ENCODE assay signal across 8 mouse cellular contexts in the genomic region with DNA sequence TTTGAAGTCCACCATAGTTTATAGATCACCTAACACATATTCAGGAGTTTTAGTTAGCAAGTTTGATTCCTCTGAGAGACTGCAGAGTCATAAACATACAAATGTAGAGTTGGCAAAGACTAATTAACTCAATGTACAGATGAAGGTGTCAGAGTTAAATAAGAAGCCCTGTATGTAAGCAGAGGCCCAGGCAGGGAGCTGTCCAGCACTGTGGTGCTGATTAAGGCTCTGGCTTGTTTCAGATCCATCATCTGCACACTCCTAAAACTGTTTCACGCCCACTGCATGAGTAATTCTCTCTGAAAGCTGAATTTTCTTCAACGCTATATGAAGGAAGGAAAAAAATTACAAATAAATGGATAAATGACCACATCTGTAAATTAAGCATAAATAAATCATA.
DNase-seq lines count a peak whose midpoint lies in the region; ATAC-seq and TF ChIP-seq lines count a peak whose summit lies in the region.

No protein-coding gene starts in this region.

- no peaks in the 10 kb centered on the region for H3K4me1 ChIP-seq in thymus, adult 2 months (replicated peaks; ENCODE audit: control insufficient read depth, insufficient read depth, low read length)
- no peaks in the 10 kb centered on the region for H3K4me1 ChIP-seq in hindbrain, postnatal 0 days (ENCODE audit: insufficient read depth, low read length)
- no peaks in the 10 kb centered on the region for H3K4me1 ChIP-seq in neural tube, embryonic 11.5 days (ENCODE audit: control insufficient read depth, insufficient read depth, low read length)

- no peaks in the 10 kb centered on the region for H3K27me3 ChIP-seq in thymus, adult 2 months (ENCODE audit: control insufficient read depth, insufficient read depth, low read length)
- no peaks in the 10 kb centered on the region for H3K27me3 ChIP-seq in hindbrain, postnatal 0 days (ENCODE audit: insufficient read depth, low read length)
- H3K27me3 ChIP-seq in neural tube, embryonic 11.5 days (ENCODE audit: control insufficient read depth, insufficient read depth, low read length): no peaks in the 10 kb centered on the region

- TF ChIP-seq CTCF in thymus, adult 2 months (IDR thresholded peaks at IDR 0.05; ENCODE audit: borderline replicate concordance, control insufficient read depth, extremely low read depth, insufficient read depth, low read length, poor library complexity): no peak
- no peak for TF ChIP-seq CTCF in hindbrain, postnatal 0 days (IDR thresholded peaks at IDR 0.05; ENCODE audit: low read depth)

- H3K4me2 ChIP-seq in hindbrain, postnatal 0 days (ENCODE audit: low read depth, low read length): no peak overlapping the region
- H3K4me2 ChIP-seq in neural tube, embryonic 11.5 days (ENCODE audit: low read depth): no peak overlapping the region

- H3K27ac ChIP-seq in thymus, adult 2 months (ENCODE audit: control insufficient read depth, insufficient read depth, low read length): no peak overlapping the region
- no peak overlapping the region for H3K27ac ChIP-seq in hindbrain, postnatal 0 days
- no peak overlapping the region for H3K27ac ChIP-seq in neural tube, embryonic 11.5 days (ENCODE audit: low read depth, low read length)

- no peak overlapping the region for H3K9ac ChIP-seq in hindbrain, postnatal 0 days (replicated peaks; ENCODE audit: low read length)
- no peak overlapping the region for H3K9ac ChIP-seq in neural tube, embryonic 11.5 days (ENCODE audit: low read length)

- ATAC-seq in hindbrain, postnatal 0 days: no peak
- ATAC-seq in neural tube, embryonic 11.5 days (ENCODE audit: insufficient read depth, low FRiP score, low TSS enrichment): no peak
- ATAC-seq in activated CD4-positive, CD25-positive, alpha-beta regulatory T cell, adult 4 months: no peak

- DNase-seq in gastrocnemius, postnatal 10 days: peak; percentile 52
- no peak for DNase-seq in gastrocnemius, adult 8-10 months (ENCODE audit: low spot score in 2 of 2)
- peak; percentile 13 for DNase-seq in thymus, adult 2 months
- DNase-seq in thymus, adult 18-20 months: no peak
- DNase-seq in hindbrain, postnatal 0 days (ENCODE audit: low spot score): peak; percentile 28
- DNase-seq in neural tube, embryonic 11.5 days (ENCODE audit: low spot score): peak; percentile 61
- DNase-seq in right cerebral cortex, postnatal 4 days: no peak

- 92% methylated on average over 2 of the region's 2 CpGs for WGBS in thymus, adult 2 months
- 85% methylated on average over 2 of the region's 2 CpGs for WGBS in hindbrain, postnatal 0 days
- WGBS in neural tube, embryonic 11.5 days: 78% methylated on average over 2 of the region's 2 CpGs

- H3K4me3 ChIP-seq in thymus, adult 2 months (ENCODE audit: control insufficient read depth, insufficient read depth, low read length): no peak overlapping the region
- H3K4me3 ChIP-seq in hindbrain, postnatal 0 days (ENCODE audit: low read length): no peak overlapping the region
- no peak overlapping the region for H3K4me3 ChIP-seq in neural tube, embryonic 11.5 days (ENCODE audit: low read depth, low read length)

- TF ChIP-seq POLR2A in thymus, adult 2 months (IDR thresholded peaks at IDR 0.05; ENCODE audit: control insufficient read depth, extremely low read depth, insufficient read depth, low read length, poor library complexity): no peak

- no peaks in the 10 kb centered on the region for H3K36me3 ChIP-seq in thymus, adult 2 months (ENCODE audit: control insufficient read depth, insufficient read depth, low read length)
- no peaks in the 10 kb centered on the region for H3K36me3 ChIP-seq in hindbrain, postnatal 0 days (ENCODE audit: insufficient read depth, low read length)
- H3K36me3 ChIP-seq in neural tube, embryonic 11.5 days (ENCODE audit: control insufficient read depth, insufficient read depth, low read length): no peaks in the 10 kb centered on the region

- no peaks in the 10 kb centered on the region for H3K9me3 ChIP-seq in hindbrain, postnatal 0 days (ENCODE audit: low read length)
- no peaks in the 10 kb centered on the region for H3K9me3 ChIP-seq in neural tube, embryonic 11.5 days (ENCODE audit: control insufficient read depth, low read length)

Comparison
In these comparisons a context has a peak if more than half of its experiments do, and no peak if none do; other contexts are left out.
1. DNase-seq: peak in gastrocnemius, postnatal 10 days (single experiment), thymus, adult 2 months (single experiment), hindbrain, postnatal 0 days (single experiment) and neural tube, embryonic 11.5 days (single experiment); none in gastrocnemius, adult 8-10 months (0 of 2), thymus, adult 18-20 months (0 of 2) and right cerebral cortex, postnatal 4 days (single experiment).